Mouse (Mus musculus): Measurements from ENCODE around the gene Steap3. TPM values are rescaled to one million over a fixed set of nuclear protein-coding genes. Genes with fewer than 3 reads are reported as not detected.
"Not testable (repeated sequence)": the region's sequence is repeated elsewhere in the genome, so short reads cannot be mapped to it uniquely, and the experiment has no call there.

Gene Steap3
- polyA plus RNA-seq (2015; fragmentation: Nextera tagmentation; extraction: Ambion mirVana): 38.4 and 42.6 TPM in 2 replicates

- Histone ChIP-seq H3K27ac (ENCODE audit: low read length) (peak within 1 kb of the TSS; percentile 77), H3K36me3 (ENCODE audit: control insufficient read depth, insufficient read depth) (no peaks in the 10 kb centered on the region), H3K9me3 (replicated peaks; ENCODE audit: control insufficient read depth, low read length) (no peaks in the 10 kb centered on the region), H3K4me3 (ENCODE audit: low read depth, low read length) (no peak within 1 kb of the TSS), H3K4me2 (ENCODE audit: low read depth, low read length) (no peak within 1 kb of the TSS), H3K4me1 (ENCODE audit: control insufficient read depth, low read depth, low read length) (peaks cover 56% of the 10 kb centered on the region), H3K9ac (ENCODE audit: low read depth, low read length) (no peak within 1 kb of the TSS), H3K27me3 (ENCODE audit: control insufficient read depth, insufficient read depth, low read depth, low read length) (no peaks in the 10 kb centered on the region)
- WGBS (ENCODE audit: insufficient replicate concordance): 86% methylated on average over 5 of the region's 5 CpGs
- no peak for ATAC-seq (ENCODE audit: low read depth)
Observed at GRCm38 (mm10) chr1:120272605-120273004, at the start of gene Steap3. Gene Steap3 (minus strand): TSS chr1:120272705.

DNA sequence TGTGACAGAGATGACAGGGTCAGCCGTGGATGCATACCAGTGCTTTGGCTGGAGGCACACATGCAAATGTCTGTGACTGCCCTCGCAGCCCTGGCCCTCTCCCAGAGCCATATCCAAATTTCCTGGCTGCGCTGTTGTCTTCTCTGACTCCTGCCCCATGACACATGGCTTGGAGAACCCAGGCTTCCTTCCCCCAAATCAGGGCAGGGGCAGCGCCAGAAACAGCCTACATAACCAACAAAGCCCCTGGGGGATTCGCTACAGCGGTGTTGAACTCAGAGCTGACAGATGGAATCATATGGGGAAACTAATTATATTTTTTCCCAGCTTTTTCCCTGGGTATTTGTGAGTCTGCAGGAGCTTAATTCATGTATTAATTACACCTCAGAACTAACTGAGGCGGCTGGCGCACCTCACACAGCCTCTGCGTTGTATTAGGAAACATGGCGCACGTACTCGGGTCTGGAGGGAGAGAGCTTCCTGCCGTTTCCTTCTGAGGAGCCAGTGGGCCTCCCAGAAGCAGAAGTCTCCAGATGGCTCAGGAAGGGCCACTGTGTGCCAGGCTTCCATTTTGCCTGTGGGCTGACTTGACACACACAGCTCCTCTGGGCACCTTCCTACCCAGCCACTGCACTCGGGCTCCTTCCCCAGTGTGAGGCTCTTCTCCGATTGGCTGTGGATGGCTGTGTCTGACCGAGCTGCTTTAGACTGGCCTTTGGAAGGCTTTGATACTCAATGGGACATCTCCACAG lies 48.9 kb upstream of the Steap3 start:
- H3K4me2 ChIP-seq (ENCODE audit: low read depth, low read length): no peak overlapping the region
- H3K27ac ChIP-seq (ENCODE audit: low read length): no peak overlapping the region
- H3K36me3 ChIP-seq (ENCODE audit: control insufficient read depth, insufficient read depth): no peaks in the 10 kb centered on the region
- WGBS (ENCODE audit: insufficient replicate concordance): 64% methylated on average over 16 of the region's 16 CpGs
- no peak overlapping the region for H3K9ac ChIP-seq (ENCODE audit: low read depth, low read length)
- H3K4me1 ChIP-seq (ENCODE audit: control insufficient read depth, low read depth, low read length): no peaks in the 10 kb centered on the region
- H3K4me3 ChIP-seq (ENCODE audit: low read depth, low read length): no peak overlapping the region
- no peaks in the 10 kb centered on the region for H3K9me3 ChIP-seq (replicated peaks; ENCODE audit: control insufficient read depth, low read length)
- no peaks in the 10 kb centered on the region for H3K27me3 ChIP-seq (ENCODE audit: control insufficient read depth, insufficient read depth, low read depth, low read length)
- ATAC-seq (ENCODE audit: low read depth): no peak

DNA sequence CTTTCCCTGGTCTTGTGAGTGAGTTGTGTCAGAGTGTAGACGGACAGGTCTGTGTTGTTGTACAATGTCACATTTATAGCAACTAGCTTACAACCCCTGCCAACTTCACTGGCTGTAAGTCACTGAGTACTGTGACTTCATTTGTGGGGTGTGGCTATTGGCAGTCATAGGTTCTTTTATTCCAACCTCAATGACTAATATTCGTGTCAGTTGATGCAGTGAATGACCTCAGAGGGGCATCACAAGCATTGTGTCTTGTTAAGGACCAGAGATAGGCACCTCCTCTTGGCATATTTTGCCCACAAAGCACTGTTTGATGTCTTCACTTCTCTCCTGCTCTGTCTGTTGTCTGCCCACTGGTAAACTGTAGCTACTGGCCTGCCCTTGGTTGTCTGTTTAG lies 33.3 kb upstream of the Steap3 start:
- H3K27ac ChIP-seq (ENCODE audit: low read length): no peak overlapping the region
- H3K36me3 ChIP-seq (ENCODE audit: control insufficient read depth, insufficient read depth): no peaks in the 10 kb centered on the region
- no peaks in the 10 kb centered on the region for H3K9me3 ChIP-seq (replicated peaks; ENCODE audit: control insufficient read depth, low read length)
- H3K9ac ChIP-seq (ENCODE audit: low read depth, low read length): no peak overlapping the region
- 38% methylated on average over 2 of the region's 2 CpGs for WGBS (ENCODE audit: insufficient replicate concordance)
- no peak for ATAC-seq (ENCODE audit: low read depth)
- no peaks in the 10 kb centered on the region for H3K4me1 ChIP-seq (ENCODE audit: control insufficient read depth, low read depth, low read length)
- no peak overlapping the region for H3K4me2 ChIP-seq (ENCODE audit: low read depth, low read length)
- H3K4me3 ChIP-seq (ENCODE audit: low read depth, low read length): no peak overlapping the region
- H3K27me3 ChIP-seq (ENCODE audit: control insufficient read depth, insufficient read depth, low read depth, low read length): no peaks in the 10 kb centered on the region

DNA sequence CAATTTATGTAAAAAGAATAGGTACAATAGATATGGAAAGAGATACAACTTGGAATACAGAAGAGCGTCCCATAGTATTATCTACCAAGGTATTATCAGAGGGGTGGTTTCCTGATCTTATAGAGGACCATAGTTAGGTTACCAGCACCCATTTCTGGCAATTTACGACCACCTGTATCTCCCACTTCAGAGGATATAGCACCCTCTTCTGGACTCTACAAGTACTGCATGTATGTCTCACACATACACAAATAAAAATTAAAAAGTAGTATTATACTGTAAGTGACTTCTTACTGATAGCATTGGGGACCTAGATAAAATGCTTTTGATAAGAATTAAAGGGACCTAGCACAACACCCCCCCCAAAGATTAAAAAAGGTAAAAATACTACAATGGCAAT lies 24.4 kb upstream of the Steap3 start:
- Histone ChIP-seq H3K9me3 (replicated peaks; ENCODE audit: control insufficient read depth, low read length) (no peaks in the 10 kb centered on the region; the same call in 1 of the 2 replicates), H3K4me1 (ENCODE audit: control insufficient read depth, low read depth, low read length) (no peaks in the 10 kb centered on the region), H3K9ac (ENCODE audit: low read depth, low read length) (no peak overlapping the region), H3K27ac (ENCODE audit: low read length) (no peak overlapping the region), H3K27me3 (ENCODE audit: control insufficient read depth, insufficient read depth, low read depth, low read length) (no peaks in the 10 kb centered on the region), H3K4me2 (ENCODE audit: low read depth, low read length) (no peak overlapping the region), H3K4me3 (ENCODE audit: low read depth, low read length) (no peak overlapping the region), H3K36me3 (ENCODE audit: control insufficient read depth, insufficient read depth) (no peaks in the 10 kb centered on the region)
- no peak for ATAC-seq (ENCODE audit: low read depth)
- WGBS (ENCODE audit: insufficient replicate concordance): 67% methylated on average over 2 of the region's 2 CpGs

- H3K27ac ChIP-seq (ENCODE audit: low read length): no peak overlapping the region
- H3K9ac ChIP-seq (ENCODE audit: low read depth, low read length): no peak overlapping the region
- no peak overlapping the region for H3K4me2 ChIP-seq (ENCODE audit: low read depth, low read length)
- no peaks in the 10 kb centered on the region for H3K4me1 ChIP-seq (ENCODE audit: control insufficient read depth, low read depth, low read length)
- H3K27me3 ChIP-seq (ENCODE audit: control insufficient read depth, insufficient read depth, low read depth, low read length): no peaks in the 10 kb centered on the region
- no peaks in the 10 kb centered on the region for H3K36me3 ChIP-seq (ENCODE audit: control insufficient read depth, insufficient read depth)
- 14% methylated on average over 1 of the region's 1 CpGs for WGBS (ENCODE audit: insufficient replicate concordance)
- no peak overlapping the region for H3K4me3 ChIP-seq (ENCODE audit: low read depth, low read length)
- no peaks in the 10 kb centered on the region; the same call in 1 of the 2 replicates for H3K9me3 ChIP-seq (replicated peaks; ENCODE audit: control insufficient read depth, low read length)
- no peak for ATAC-seq (ENCODE audit: low read depth)
Observed at GRCm38 (mm10) chr1:120293803-120294202, 21.3 kb upstream of the Steap3 start.

DNA sequence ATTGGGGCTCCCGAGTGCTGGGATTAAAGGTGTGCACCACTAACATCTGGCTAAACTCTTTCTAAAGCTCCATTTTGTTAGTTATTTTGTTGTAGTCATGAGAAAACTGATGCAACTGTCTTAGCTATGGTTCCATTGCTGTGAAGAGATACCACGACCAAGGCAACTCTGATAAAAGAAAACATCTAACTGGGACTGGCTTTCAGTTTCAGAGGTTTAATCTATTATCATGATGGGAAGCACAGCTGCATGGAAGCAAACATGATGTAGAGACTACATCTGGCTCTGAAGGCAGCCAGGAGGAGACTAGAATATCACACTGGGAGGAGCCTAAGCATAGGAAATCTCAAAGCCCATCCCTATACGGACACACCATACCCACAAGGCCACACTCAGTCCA lies 19.2 kb upstream of the Steap3 start:
- no peak for ATAC-seq (ENCODE audit: low read depth)
- Histone ChIP-seq H3K27me3 (ENCODE audit: control insufficient read depth, insufficient read depth, low read depth, low read length) (no peaks in the 10 kb centered on the region), H3K9ac (ENCODE audit: low read depth, low read length) (no peak overlapping the region), H3K4me2 (ENCODE audit: low read depth, low read length) (no peak overlapping the region), H3K9me3 (replicated peaks; ENCODE audit: control insufficient read depth, low read length) (no peaks in the 10 kb centered on the region; the same call in 1 of the 2 replicates), H3K4me1 (ENCODE audit: control insufficient read depth, low read depth, low read length) (no peaks in the 10 kb centered on the region), H3K36me3 (ENCODE audit: control insufficient read depth, insufficient read depth) (no peaks in the 10 kb centered on the region), H3K4me3 (ENCODE audit: low read depth, low read length) (no peak overlapping the region), H3K27ac (ENCODE audit: low read length) (no peak overlapping the region)
- WGBS (ENCODE audit: insufficient replicate concordance): 57% methylated on average over 3 of the region's 3 CpGs

- Histone ChIP-seq H3K27ac (ENCODE audit: low read length) (no peak overlapping the region), H3K9ac (ENCODE audit: low read depth, low read length) (no peak overlapping the region), H3K4me3 (ENCODE audit: low read depth, low read length) (no peak overlapping the region), H3K4me1 (ENCODE audit: control insufficient read depth, low read depth, low read length) (no peaks in the 10 kb centered on the region), H3K36me3 (ENCODE audit: control insufficient read depth, insufficient read depth) (no peaks in the 10 kb centered on the region), H3K4me2 (ENCODE audit: low read depth, low read length) (no peak overlapping the region), H3K9me3 (replicated peaks; ENCODE audit: control insufficient read depth, low read length) (no peaks in the 10 kb centered on the region), H3K27me3 (ENCODE audit: control insufficient read depth, insufficient read depth, low read depth, low read length) (no peaks in the 10 kb centered on the region)
- ATAC-seq (ENCODE audit: low read depth): 0 out of 2 replicates have a peak, but pooled peaks have one; percentile 30
- 47% methylated on average over 2 of the region's 2 CpGs for WGBS (ENCODE audit: insufficient replicate concordance)
Observed at GRCm38 (mm10) chr1:120289843-120290242, 17.3 kb upstream of the Steap3 start.

GRCm38 (mm10) chr1:120287679-120288078 lies 15.2 kb upstream of the Steap3 start:
- no peak for ATAC-seq (ENCODE audit: low read depth)
- Histone ChIP-seq H3K9me3 (replicated peaks; ENCODE audit: control insufficient read depth, low read length) (no peaks in the 10 kb centered on the region), H3K36me3 (ENCODE audit: control insufficient read depth, insufficient read depth) (no peaks in the 10 kb centered on the region), H3K9ac (ENCODE audit: low read depth, low read length) (no peak overlapping the region), H3K27me3 (ENCODE audit: control insufficient read depth, insufficient read depth, low read depth, low read length) (no peaks in the 10 kb centered on the region), H3K4me1 (ENCODE audit: control insufficient read depth, low read depth, low read length) (no peaks in the 10 kb centered on the region), H3K4me2 (ENCODE audit: low read depth, low read length) (no peak overlapping the region), H3K4me3 (ENCODE audit: low read depth, low read length) (no peak overlapping the region), H3K27ac (ENCODE audit: low read length) (no peak overlapping the region)
- WGBS (ENCODE audit: insufficient replicate concordance): 51% methylated on average over 4 of the region's 4 CpGs

DNA sequence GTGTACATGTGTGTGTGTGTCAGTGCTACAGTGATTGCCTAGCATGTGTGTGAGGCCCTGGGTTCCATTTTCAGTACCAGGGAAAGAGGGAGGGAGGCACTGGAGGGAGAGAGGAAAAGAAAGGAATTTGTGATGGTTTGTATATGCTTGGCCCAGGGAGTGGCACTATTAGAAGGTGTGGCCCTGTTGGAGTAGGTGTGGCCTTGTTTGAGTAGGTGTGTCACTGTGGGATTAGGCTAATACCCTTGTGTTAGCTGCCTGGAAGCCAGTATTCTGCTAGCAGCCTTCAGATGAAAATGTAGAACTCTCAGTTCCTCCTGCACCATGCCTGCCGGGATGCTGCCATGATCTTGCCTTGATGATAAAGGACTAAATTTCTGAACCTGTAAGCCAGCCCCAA lies 3.6 kb upstream of the Steap3 start:
- ATAC-seq (ENCODE audit: low read depth): peak; percentile 73
- WGBS (ENCODE audit: insufficient replicate concordance): 84% methylated on average over 1 of the region's 1 CpGs

More for the DNA sequence above, 3.6 kb upstream of the Steap3 start:
- H3K9ac ChIP-seq (ENCODE audit: low read depth, low read length); H3K4me2 ChIP-seq (ENCODE audit: low read depth, low read length); H3K27me3 ChIP-seq (ENCODE audit: control insufficient read depth, insufficient read depth, low read depth, low read length); H3K9me3 ChIP-seq (replicated peaks; ENCODE audit: control insufficient read depth, low read length); H3K27ac ChIP-seq (ENCODE audit: low read length); H3K4me3 ChIP-seq (ENCODE audit: low read depth, low read length); H3K36me3 ChIP-seq (ENCODE audit: control insufficient read depth, insufficient read depth): not testable (repeated sequence)
- H3K4me1 ChIP-seq (ENCODE audit: control insufficient read depth, low read depth, low read length): peaks cover 26% of the 10 kb centered on the region
